Comparison of ENCODE assay signal across 21 mouse cellular contexts in the genomic region with DNA sequence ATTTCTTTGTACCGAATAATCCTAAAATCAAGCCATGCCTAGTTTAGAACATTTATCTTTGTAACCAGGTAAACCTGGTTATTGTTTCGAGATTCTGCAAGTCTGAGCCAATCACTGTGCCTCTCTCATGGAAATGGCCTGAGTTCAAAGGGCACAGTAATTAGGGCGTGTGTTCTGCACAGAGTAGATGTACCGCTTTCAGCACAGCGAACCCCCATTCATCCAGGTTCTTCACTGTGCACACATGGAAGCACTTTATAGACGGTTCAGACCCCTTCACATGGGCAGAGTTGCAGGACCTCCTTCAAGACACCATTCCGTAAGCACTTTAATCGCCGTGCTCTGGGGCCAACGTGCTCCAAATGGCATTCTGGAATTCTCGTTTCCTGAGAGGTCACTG.
DNase-seq lines count a peak whose midpoint lies in the region; ATAC-seq lines count a peak whose summit lies in the region.
"Had no signal": no experiment of that assay in that cellular context is flagged by ENCODE, and none has a peak within 500 bp of the region (broad histone marks: within the 10 kb centered on the region; RNA-seq: fewer than 3 reads in every experiment).

No protein-coding gene starts in this region.

- no peak overlapping the region for H3K9ac ChIP-seq in kidney, embryonic 15.5 days
- H3K9ac ChIP-seq in limb, embryonic 12.5 days (replicated peaks): no peak overlapping the region
- H3K9ac ChIP-seq: embryonic facial prominence, embryonic 12.5 days; forebrain, embryonic 12.5 days; hindbrain, embryonic 12.5 days had no signal

- no peaks in the 10 kb centered on the region for H3K9me3 ChIP-seq in kidney, embryonic 15.5 days (replicated peaks)
- no peaks in the 10 kb centered on the region for H3K9me3 ChIP-seq in limb, embryonic 12.5 days
- H3K9me3 ChIP-seq: embryonic facial prominence, embryonic 12.5 days; forebrain, embryonic 12.5 days; G1E; heart, embryonic 10.5 days; hindbrain, embryonic 12.5 days had no signal

- WGBS in kidney, embryonic 15.5 days: 49% methylated on average over 11 of the region's 11 CpGs
- WGBS in limb, embryonic 12.5 days: 15% methylated on average over 11 of the region's 11 CpGs

- no peak overlapping the region for H3K4me3 ChIP-seq in kidney, embryonic 15.5 days (replicated peaks)
- H3K4me3 ChIP-seq in limb, embryonic 12.5 days (replicated peaks): no peak overlapping the region
- H3K4me3 ChIP-seq: embryonic facial prominence, embryonic 12.5 days; forebrain, embryonic 12.5 days; heart, embryonic 10.5 days; hindbrain, embryonic 12.5 days had no signal

- no peak overlapping the region for H3K27ac ChIP-seq in kidney, embryonic 15.5 days
- H3K27ac ChIP-seq in limb, embryonic 12.5 days: no peak overlapping the region
- H3K27ac ChIP-seq: embryonic facial prominence, embryonic 12.5 days; forebrain, embryonic 12.5 days; heart, embryonic 10.5 days; hindbrain, embryonic 12.5 days had no signal

- DNase-seq in kidney, postnatal 4 days: no peak
- DNase-seq in forelimb bud, embryonic 11.5 days (ENCODE audit: low read depth, low spot score): peak; percentile 54
- no peak for DNase-seq in urinary bladder, postnatal 25 days (ENCODE audit: low spot score)
- DNase-seq in thymus, postnatal 36 days: no peak
- DNase-seq: adrenal gland, adult 8-10 months; cerebellum, adult 11 months; cerebellum, adult 8-10 months; cerebellum, postnatal 25 days; gastrocnemius, postnatal 10 days; heart, adult 18-20 months; heart, postnatal 10 days; heart, postnatal 4 days had no signal

- no peaks in the 10 kb centered on the region for H3K36me3 ChIP-seq in kidney, embryonic 15.5 days
- no peaks in the 10 kb centered on the region for H3K36me3 ChIP-seq in limb, embryonic 12.5 days
- H3K36me3 ChIP-seq: embryonic facial prominence, embryonic 12.5 days; forebrain, embryonic 12.5 days; G1E; heart, embryonic 10.5 days; hindbrain, embryonic 12.5 days had no signal

- no peak overlapping the region for H3K4me2 ChIP-seq in kidney, embryonic 15.5 days
- no peak overlapping the region for H3K4me2 ChIP-seq in limb, embryonic 12.5 days
- H3K4me2 ChIP-seq: embryonic facial prominence, embryonic 12.5 days; forebrain, embryonic 12.5 days; hindbrain, embryonic 12.5 days had no signal

- ATAC-seq in kidney, embryonic 15.5 days (replicated peaks; ENCODE audit: low FRiP score): peak; percentile 58; the same call in 1 of the 2 replicates
- ATAC-seq in limb, embryonic 12.5 days (ENCODE audit: insufficient number of reproducible peaks, insufficient read depth, low FRiP score, low TSS enrichment, low read depth): 0 out of 2 replicates have a peak, but pooled peaks have one; percentile 53
- ATAC-seq: hindbrain, embryonic 16.5 days; inflammation-experienced regulatory T-cells, adult 6 months had no signal

- H3K4me1 ChIP-seq in kidney, embryonic 15.5 days: peaks cover 38% of the 10 kb centered on the region
- H3K4me1 ChIP-seq in limb, embryonic 12.5 days (replicated peaks): peaks cover 56% of the 10 kb centered on the region

- no peaks in the 10 kb centered on the region for H3K27me3 ChIP-seq in kidney, embryonic 15.5 days
- no peaks in the 10 kb centered on the region for H3K27me3 ChIP-seq in limb, embryonic 12.5 days
- H3K27me3 ChIP-seq: embryonic facial prominence, embryonic 12.5 days had no signal
